Mouse (Mus musculus): Measurements from ENCODE around the gene Klk1b3.
"Not testable (repeated sequence)": the region's sequence is repeated elsewhere in the genome, so short reads cannot be mapped to it uniquely, and the experiment has no call there.

Klk1b3 gene

GRCm38 (mm10) chr7:44197891-44198290 lies at the start of gene Klk1b3:
Gene Klk1b3, plus strand, starts transcription at chr7:44198191.
- no peak for DNase-seq

DNA sequence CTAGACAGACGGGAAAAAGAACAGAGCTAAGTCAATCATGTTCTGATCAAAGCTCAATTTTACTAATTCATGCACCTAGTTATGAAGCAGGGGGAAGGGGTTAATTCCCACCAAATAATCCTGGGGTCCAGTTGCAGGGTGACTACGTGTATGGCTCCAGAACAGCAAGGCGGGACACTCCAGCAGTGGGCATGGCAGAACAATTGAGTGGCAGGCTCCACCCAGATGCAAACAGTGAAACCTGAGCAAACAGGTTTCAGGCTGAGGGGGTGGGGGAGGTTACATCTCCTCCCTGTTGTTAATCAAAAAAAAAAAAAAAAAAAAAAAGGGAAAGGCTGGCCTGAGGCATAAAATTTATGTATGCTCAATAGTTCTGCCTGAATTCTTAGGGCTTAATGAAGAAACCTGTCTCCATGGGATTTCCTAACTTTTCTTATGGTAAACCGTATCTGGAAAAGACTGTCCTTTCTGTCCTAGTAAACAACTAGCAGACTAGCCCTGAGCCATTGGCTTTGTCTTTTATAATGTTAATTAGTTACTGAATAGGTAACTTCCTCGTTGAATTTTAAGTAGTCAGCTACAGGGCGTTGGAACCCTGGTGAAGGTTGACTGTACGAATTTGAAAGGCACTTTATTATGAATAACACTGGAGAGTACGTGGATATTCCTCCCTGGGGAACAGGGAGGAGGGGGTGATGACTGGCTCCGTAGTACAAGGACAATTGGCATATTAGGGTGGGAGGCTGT lies 18.5 kb upstream of the Klk1b3 start:
- no peak for DNase-seq

- DNase-seq, result not testable (repeated sequence)
These were observed 11.5 kb upstream of the Klk1b3 start for GRCm38 (mm10) chr7:44186516-44186915.

GRCm38 (mm10) chr7:44187936-44188335 lies 10.1 kb upstream of the Klk1b3 start, which contains the start of gene Klk1b24:
Gene Klk1b24, plus strand, starts transcription at chr7:44188236.
- not testable (repeated sequence) for DNase-seq

GRCm38 (mm10) chr7:44193466-44193865 lies 4.5 kb upstream of the Klk1b3 start:
- not testable (repeated sequence) for DNase-seq

DNA sequence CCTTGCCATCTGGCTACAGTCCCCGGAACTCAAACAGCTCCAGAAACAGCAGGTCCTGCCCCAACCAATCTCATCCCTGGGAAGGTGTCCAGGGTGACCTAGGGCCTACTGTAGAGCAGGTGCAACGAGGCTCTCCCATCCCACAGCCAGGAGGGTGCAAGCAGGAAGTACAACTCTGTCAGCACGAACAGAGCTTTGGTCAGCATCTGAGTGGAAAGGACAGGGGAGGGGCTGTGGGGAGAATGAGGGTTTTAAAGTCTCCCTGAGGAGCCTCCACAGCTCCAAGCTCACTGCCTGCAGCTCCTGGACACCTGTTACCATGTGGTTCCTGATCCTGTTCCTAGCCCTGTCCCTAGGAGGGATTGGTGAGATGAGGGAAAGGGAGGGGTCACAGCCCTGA lies 9.1 kb downstream of the Klk1b3 start, which contains the start of gene Klk1b4:
Klk1b4 (plus strand) TSS at position 301 of the 400 bp plus-strand sequence.
- DNase-seq, result not testable (repeated sequence)

GRCm38 (mm10) chr7:44208307-44208706 lies 10.3 kb downstream of the Klk1b3 start:
- DNase-seq, result no peak

DNA sequence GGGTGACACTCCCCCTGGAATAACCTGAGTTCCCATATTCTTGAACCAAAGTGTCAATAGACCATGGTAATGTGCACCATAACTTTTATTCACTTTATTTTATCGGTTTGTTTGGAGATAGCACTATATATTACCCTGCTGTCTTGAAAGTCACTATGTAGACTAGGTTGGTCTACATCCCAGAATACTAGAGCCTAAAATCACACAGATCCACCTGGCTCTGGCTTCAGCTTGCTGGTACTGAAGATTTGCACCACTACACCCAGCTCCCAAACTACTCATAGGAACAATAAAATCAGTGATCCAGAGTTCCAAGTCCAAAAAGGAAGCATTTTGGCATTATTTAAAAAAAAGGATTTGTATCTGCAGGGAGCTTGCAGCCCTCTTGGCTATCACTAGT lies 17.7 kb downstream of the Klk1b3 start, which contains the start of gene Klk1b5:
Klk1b5 (plus strand) TSS at position 301 of the 400 bp plus-strand sequence.
- DNase-seq, result no peak

DNA sequence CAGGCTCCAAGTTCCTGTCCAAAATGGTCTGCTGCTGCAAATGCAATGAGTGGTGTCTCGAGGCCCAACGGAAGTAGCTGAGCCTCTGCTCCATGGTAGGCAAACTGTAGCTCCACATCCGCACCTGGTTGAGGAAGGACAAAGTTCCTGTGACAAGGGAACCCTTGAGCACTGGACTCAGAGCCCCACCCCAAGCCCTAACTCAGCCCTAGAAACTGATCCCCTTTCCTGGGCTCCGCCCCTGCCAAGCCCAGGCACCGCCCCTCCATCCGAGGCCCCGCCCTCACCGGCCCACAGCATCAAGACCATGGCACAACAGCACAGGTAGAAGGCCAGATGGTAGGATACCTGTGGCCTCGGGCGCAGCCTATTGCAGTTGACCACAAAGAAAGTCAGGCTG lies 23.6 kb downstream of the Klk1b3 start:
- DNase-seq, result not testable (repeated sequence)

- not testable (repeated sequence) for DNase-seq
These were observed 24.3 kb downstream of the Klk1b3 start for GRCm38 (mm10) chr7:44222335-44222734.

- DNase-seq, result no peak
These were observed 27.1 kb downstream of the Klk1b3 start, which contains the start of gene Klk1 for GRCm38 (mm10) chr7:44225076-44225475. Gene Klk1, plus strand, starts transcription at chr7:44225360.

DNA sequence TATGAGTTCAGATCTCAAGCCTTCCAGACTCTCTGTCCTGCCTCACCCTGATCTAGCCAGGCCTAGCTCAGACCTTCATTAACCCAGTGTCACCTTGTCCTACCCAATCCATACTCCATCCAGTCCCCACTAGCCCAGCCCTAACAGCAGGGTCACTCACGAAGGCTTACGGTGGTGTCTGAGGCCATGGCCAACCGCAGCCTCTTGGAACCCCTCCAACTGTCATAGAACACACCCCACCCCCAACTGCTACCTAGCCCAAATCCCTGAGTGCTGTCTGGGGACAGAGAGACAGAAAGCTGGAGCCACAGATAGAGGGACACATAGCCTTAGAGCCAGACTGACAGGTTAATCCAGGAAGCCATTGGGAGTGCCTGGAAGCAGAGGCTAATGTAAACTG lies 37.9 kb downstream of the Klk1b3 start, which contains the start of gene Gm36864:
Gm36864 (plus strand) TSS at position 269 of the 400 bp plus-strand sequence.
- no peak for DNase-seq

DNA sequence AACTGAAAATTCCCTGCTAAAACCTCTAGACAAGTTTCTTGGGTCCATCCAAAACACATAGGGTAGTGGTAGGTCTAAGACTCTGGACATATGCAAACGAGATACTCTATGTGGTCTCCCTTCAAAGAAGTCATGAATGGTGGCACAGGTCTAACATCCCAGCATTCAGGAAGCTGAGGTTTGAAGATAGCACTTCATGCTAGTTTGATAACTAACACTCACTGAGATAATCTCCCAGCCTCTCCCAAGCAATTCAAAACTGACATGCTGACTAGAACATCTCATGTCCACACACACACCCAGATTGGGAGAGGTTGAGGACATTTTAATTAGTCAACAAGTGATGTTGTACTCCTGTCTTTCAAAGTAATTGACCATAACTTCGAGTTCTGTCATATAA lies 41.9 kb downstream of the Klk1b3 start:
- DNase-seq, result no peak

GRCm38 (mm10) chr7:44240712-44241111 lies 42.7 kb downstream of the Klk1b3 start:
- DNase-seq, result no peak

DNA sequence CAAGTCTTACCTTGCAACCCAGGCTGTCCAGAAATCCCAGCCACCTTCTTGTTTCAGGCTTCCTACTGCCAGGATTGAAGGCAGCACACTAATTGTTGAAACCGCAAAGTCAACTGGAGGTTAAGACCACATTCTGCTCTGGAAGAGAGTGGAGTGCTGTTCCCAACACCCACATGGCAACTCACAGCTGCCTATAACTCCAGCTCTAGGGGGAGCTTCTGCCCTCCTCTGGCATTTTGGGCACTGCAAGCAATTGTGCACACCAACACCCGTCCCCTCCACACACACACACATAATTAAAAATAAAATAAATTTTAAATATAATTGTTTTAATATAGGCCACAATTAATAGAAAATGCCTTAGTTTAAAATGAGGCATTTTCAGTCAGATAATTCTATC lies 43.2 kb downstream of the Klk1b3 start:
- no peak for DNase-seq

DNA sequence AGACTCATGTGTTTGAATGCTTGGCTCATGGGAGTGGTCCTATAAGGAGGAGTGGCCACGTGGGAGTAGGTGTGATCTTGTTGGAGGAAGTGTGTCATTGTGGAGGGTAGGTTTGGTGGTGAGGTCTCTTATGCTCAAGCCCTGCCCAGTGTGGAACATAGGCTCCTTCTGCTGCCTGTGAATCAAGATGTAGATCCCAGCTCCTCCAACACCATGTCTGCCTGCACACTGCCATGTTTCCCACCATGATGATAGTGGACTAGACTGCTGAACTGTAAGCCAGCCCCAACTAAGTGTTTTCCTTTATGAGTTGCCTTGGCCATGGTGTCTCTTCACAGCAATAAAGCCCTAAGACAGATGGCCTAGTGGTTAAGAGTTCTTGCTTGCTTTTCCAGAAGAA lies 46.1 kb downstream of the Klk1b3 start:
- no peak for DNase-seq

DNA sequence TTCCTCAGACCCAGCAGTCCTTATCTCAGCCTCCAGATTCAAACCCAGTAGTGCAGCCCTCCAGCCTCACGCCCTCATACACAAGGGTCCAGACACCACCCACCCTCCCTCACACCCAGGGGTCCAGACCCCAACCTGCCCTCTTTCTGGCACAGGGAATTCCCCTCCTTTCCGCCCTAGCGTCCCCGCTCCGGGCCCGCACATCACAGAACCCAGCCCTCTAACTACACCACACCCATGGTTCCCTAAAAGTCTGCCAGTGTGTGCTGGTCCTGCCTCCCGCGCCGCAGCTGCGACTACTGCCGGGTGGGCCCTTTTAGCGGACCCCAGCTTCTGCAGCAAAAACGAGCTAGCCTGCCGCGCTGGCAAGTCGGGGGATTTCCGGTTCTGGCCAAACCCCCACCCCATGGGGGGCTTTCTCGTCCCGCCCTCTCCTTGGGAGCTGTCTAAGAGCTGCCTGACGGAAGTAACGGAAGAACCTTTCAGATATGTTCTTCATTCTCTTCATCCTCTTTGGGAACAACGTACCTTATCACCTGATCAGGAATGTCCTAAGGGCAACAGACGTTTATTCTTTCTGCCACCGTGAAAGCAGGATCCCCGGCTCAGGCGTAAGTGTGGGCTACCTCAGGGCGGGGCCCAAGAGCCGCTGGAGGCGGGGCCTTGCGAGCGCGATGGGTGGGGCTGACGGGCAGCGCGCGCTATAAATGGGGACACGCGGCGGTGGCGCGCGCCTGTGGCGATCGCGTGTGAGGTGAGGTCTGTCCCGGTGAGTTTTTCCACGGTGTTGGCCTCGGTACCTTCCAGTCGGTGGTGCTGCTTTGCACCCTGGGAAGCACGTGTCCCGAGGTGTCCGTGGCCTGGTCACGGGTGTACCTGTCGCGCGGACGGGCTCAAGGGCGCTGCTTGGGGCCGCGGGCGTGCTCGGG lies 48.3 kb downstream of the Klk1b3 start, which contains the start of the genes 1700028J19Rik and 2410002F23Rik:
1700028J19Rik (minus strand) TSS at position 641 of the 929 bp plus-strand sequence.
2410002F23Rik (plus strand) TSS at position 668 of the 929 bp plus-strand sequence.
- peak; percentile 90 for DNase-seq

- DNase-seq, result no peak
These were observed 49.0 kb downstream of the Klk1b3 start for GRCm38 (mm10) chr7:44246984-44247470.

DNA sequence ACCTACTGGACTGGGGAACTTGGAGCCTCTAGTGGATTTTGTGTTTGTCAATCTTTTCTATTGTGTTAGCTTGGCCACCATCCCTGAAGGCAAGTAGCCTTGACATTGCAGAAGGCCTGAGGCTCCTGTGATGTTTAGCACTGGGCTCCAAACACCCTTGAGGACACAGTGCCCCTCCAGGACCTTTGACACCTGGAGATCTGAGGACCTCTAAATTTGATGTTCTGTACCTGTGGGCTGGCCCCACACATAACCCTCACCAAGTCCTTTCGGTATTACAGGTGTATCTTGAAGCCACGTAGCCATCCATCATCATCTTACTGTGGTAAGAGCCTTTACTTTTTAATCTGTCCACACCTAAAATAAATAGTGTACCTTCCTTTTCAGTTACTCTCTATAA lies 50.0 kb downstream of the Klk1b3 start:
- no peak for DNase-seq

DNA sequence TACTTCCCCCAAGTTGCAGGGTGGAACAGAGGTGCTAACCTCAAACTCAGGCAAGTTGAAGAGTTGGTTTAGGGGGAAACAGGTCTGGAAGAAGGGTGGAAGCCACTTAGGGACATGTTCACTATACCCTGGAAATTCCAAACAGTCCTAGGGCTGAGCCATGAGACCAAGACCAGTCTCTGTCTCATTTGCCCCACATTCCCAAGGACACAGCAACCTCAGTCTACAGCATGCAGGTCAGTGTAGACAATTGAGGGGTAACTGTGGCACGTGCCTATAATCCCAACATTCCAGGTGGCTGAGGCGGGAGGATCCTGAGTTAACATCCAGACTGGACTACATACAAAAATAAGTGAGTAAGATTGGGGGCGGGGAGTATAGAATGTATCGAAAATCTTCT lies 51.3 kb downstream of the Klk1b3 start:
- DNase-seq, result no peak

DNA sequence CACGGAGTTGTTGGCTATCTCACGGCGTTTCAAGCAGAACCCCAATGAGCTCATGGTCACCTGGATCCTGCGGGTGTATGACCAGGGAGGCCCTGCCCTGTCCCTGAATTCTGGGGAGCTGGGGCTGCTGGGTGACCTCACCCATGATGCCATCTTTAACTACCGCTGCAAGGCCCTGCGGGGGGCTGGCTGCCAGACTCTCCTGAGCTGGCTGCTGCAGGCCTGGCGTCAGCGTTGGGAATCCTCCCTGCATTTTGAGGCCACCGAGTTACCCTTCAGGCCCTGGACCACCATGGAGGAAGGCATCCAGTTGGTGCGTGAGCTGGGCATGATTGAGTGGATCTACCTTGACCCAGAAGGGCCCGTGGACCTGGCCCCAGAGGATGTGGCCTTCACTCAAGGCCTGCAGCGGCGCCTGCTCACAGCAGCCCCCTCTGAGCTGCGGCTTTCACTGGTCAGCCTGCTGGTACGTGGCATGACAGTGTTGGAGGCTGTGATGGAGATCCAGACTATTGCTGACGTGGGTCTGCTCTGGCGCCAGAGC lies 52.8 kb downstream of the Klk1b3 start:
- not testable (repeated sequence) for DNase-seq
